Comparison of ENCODE assay signal across 9 mouse cellular contexts in the genomic region with DNA sequence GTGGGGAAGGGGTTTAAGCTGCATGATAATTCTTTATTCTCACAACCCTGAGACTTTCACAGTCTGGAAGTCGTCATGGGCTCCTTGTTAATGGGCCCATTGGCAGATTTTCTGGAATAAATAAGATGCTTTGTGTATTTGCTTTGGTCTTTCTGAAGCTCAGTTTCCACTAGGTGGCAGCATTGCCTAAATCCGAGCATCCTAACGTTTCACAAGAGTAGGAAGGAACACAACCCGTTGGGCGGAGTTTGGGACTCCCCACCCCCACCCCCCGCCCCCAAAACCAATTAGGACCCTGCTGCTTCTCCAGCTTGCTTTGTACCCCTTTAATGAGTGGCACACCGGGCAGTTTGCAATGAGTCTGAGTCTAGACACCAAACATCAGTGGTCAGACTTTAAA.
DNase-seq lines count a peak whose midpoint lies in the region; ATAC-seq lines count a peak whose summit lies in the region.
"Had no signal": no experiment of that assay in that cellular context is flagged by ENCODE, and none has a peak within 500 bp of the region (broad histone marks: within the 10 kb centered on the region; RNA-seq: fewer than 3 reads in every experiment).

No protein-coding gene starts in this region.

- no peaks in the 10 kb centered on the region for H3K36me3 ChIP-seq in hindbrain, embryonic 10.5 days
- no peaks in the 10 kb centered on the region for H3K36me3 ChIP-seq in lung, embryonic 16.5 days (ENCODE audit: control insufficient read depth, insufficient read depth, low read length)

- H3K27ac ChIP-seq in hindbrain, embryonic 10.5 days = no peak overlapping the region
- H3K27ac ChIP-seq in lung, embryonic 16.5 days (ENCODE audit: low read length) = no peak overlapping the region

- no peaks in the 10 kb centered on the region for H3K9me3 ChIP-seq in hindbrain, embryonic 10.5 days
- H3K9me3 ChIP-seq in lung, embryonic 16.5 days (ENCODE audit: control insufficient read depth, low read length) = no peaks in the 10 kb centered on the region

- H3K9ac ChIP-seq in lung, embryonic 16.5 days (ENCODE audit: low read length) = no peak overlapping the region

- H3K4me2 ChIP-seq in lung, embryonic 16.5 days (ENCODE audit: low read depth, low read length) = peak overlapping the region; percentile 35

- H3K4me3 ChIP-seq in hindbrain, embryonic 10.5 days = peak overlapping the region; percentile 26
- peak overlapping the region; percentile 21; the same call in 1 of the 2 replicates for H3K4me3 ChIP-seq in lung, embryonic 16.5 days (ENCODE audit: low read length)
- H3K4me3 ChIP-seq: myocyte had no signal

- ATAC-seq in lung, embryonic 16.5 days (ENCODE audit: low read depth) = peak; percentile 80

- no peaks in the 10 kb centered on the region for H3K27me3 ChIP-seq in hindbrain, embryonic 10.5 days (ENCODE audit: insufficient read depth, poor library complexity, severe bottlenecking)
- H3K27me3 ChIP-seq in lung, embryonic 16.5 days (ENCODE audit: control insufficient read depth, insufficient read depth, low read depth, low read length) = no peaks in the 10 kb centered on the region

- 0 out of 2 replicates have a peak, but pooled peaks cover 4% of the 10 kb centered on the region for H3K4me1 ChIP-seq in hindbrain, embryonic 10.5 days (replicated peaks)
- H3K4me1 ChIP-seq in lung, embryonic 16.5 days (replicated peaks; ENCODE audit: control insufficient read depth, insufficient read depth, low read length) = no peaks in the 10 kb centered on the region

- 1% methylated on average over 7 of the region's 7 CpGs for WGBS in hindbrain, embryonic 10.5 days
- under 1% methylated on average over 7 of the region's 7 CpGs for WGBS in lung, embryonic 16.5 days

- peak; percentile 71 for DNase-seq in MN1 (ENCODE audit: low spot score)
- peak; percentile 78 for DNase-seq in cerebellum, adult 8-10 months
- DNase-seq in frontal cortex, adult 2 months (ENCODE audit: extremely low spot score in 1 of 2, low spot score in 1 of 2) = peak; percentile 81 to 95
- DNase-seq in hindbrain, embryonic 10.5 days (ENCODE audit: low spot score) = peak; percentile 84
- DNase-seq in layer of hippocampus, adult 8-10 months (ENCODE audit: low spot score in 2 of 2) = peak; percentile 81 to 89
- peak; percentile 45 for DNase-seq in ovary, postnatal 36 days (ENCODE audit: low spot score)
- peak; percentile 46 to 58 for DNase-seq in thymus, postnatal 36 days
